Mouse (Mus musculus) stomach, embryonic 16.5 days (tissue): ENCODE data around the gene Trpm2. TPM values are rescaled to one million over a fixed set of nuclear protein-coding genes. Genes with fewer than 3 reads are reported as not detected.

ENCODE experiments used
- ATAC-seq: fragments of 200-750 bp; cut with Nextera tagmentation; 2 replicates; pipeline ENCODE4 v1.8.0; 2017; ENCODE audit warnings: moderate number of reproducible peaks, moderate TSS enrichment; ENCODE audit not compliant: insufficient read depth, low FRiP score
- H3K27ac ChIP-seq: fragments of 300-500 bp; sonication (generic); 2 replicates; pipeline ENCODE4 v1.5.1; 2014; ENCODE audit warnings: low read length
- H3K27me3 ChIP-seq: fragments of 300-500 bp; sonication (generic); 2 replicates; pipeline ENCODE4 v1.6.1; 2014; ENCODE audit warnings: low read length, control low read depth, mixed read lengths; ENCODE audit not compliant: control insufficient read depth, insufficient read depth
- H3K36me3 ChIP-seq: fragments of 300-500 bp; sonication (generic); 2 replicates; pipeline ENCODE4 v1.6.1; 2014; ENCODE audit warnings: low read length; ENCODE audit not compliant: control insufficient read depth, insufficient read depth
- H3K4me1 ChIP-seq: fragments of 300-500 bp; sonication (generic); 2 replicates; pipeline ENCODE4 v1.6.1; 2014; ENCODE audit warnings: low read length, control low read depth, mixed read lengths; ENCODE audit not compliant: control insufficient read depth, insufficient read depth
- H3K4me2 ChIP-seq: fragments of 300-500 bp; sonication (generic); 2 replicates; pipeline ENCODE4 v1.6.1; 2014; ENCODE audit warnings: low read depth, low read length, mixed read lengths
- H3K4me3 ChIP-seq: fragments of 300-500 bp; sonication (generic); replicated peaks from 2 replicates; pipeline ENCODE4 v1.5.1; 2014; ENCODE audit warnings: mild to moderate bottlenecking, low read length
- H3K9ac ChIP-seq: fragments of 300-500 bp; sonication (generic); 2 replicates; pipeline ENCODE4 v1.6.1; 2014; ENCODE audit warnings: low read length
- H3K9me3 ChIP-seq: fragments of 300-500 bp; sonication (generic); replicated peaks from 2 replicates; pipeline ENCODE4 v1.6.1; 2016; ENCODE audit warnings: low read length, control low read depth; ENCODE audit not compliant: control insufficient read depth
- WGBS: fragments of 180-500 bp; shearing (Covaris S2); extraction: QIAGEN DNeasy Blood & Tissue Kit; methylation state at CpG from one replicate; pipeline ENCODE4 v1.1.7; 2014; 5-methylcytosine and 5-hydroxymethylcytosine counted together
- polyA plus RNA-seq: library from polyadenylated mRNA; unstranded; fragments of >200 nt; fragmentation: Nextera tagmentation; extraction: Ambion mirVana; gene quantifications from 2 replicates; pipeline ENCODE4 v1.2.1, GENCODE M21; 2015

Trpm2 gene
- polyA plus RNA-seq, 1 experiment from 2014 or later = 1.1 TPM

DNA sequence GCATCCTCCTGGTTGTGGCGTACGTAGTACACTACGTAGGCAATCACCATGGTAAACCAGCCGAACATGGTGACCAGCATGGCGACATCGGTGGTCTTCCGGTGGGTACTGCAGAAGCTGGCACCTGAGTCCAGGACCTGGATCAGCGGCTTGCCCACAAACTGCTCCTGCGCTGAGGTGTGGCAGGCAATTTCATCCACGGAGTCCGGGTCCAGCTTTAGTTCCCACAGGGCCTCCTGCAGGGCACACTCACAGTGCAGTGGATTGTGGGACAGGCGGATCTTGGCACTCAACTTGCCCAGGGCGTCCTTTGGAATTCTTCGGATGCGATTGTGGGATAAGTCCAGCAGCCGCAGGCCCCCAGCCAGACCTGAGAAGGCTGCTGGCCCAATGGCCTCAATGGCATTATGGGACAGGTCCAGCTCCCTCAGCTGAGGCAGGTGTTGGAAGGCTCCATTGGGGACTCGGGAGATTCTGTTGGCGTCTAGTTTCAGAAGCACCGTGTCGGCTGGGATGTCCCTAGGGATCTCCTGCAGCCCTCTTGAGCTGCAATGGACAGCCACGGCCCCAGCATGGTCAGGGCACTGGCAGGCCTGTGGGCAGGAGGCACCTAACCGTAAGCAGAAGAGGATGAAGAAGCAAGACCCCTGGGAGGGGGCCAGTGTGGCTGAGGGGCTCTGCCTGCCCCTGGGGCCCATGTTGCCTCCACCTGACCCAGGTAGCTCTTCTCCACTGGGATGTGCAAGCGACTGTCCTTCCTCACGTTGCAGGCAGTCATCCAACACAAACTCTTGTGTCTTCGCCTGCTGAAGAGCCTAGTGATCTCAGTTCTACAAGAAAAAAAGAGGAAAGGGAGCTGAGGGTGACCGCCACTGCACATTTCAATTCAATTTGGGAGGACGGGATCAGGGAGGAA lies 69.2 kb downstream of the Trpm2 start:
- no peak for ATAC-seq
- Histone ChIP-seq H3K27me3 (no peaks in the 10 kb centered on the region), H3K9me3 (no peaks in the 10 kb centered on the region), H3K27ac (no peak overlapping the region), H3K36me3 (no peaks in the 10 kb centered on the region), H3K4me1 (0 out of 2 replicates have a peak, but pooled peaks cover 5% of the 10 kb centered on the region), H3K4me3 (peak overlapping the region; percentile 46; the same call in 1 of the 2 replicates), H3K9ac (no peak overlapping the region), H3K4me2 (peak overlapping the region; percentile 53)
- WGBS = 86% methylated on average over 27 of the region's 27 CpGs

DNA sequence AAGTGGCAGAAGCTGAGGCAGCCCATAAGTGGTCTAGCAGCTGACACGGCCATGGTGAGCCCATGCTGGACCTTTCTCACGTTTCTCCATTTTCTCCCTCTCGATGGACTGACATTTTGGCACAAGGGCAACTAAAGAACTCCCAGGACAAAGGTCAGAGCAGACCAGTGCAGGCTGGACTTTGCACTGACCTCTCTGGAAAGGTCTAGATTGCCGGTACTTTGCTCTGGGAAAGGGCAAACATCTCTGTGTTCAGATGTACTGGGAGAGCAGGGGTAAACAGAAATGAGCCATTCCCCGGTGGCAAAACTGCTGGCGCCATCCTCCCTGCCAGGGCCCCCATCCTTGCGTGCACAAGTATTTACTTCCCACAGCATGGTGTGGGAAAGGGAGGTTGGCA lies 70.2 kb downstream of the Trpm2 start:
- 66% methylated on average over 7 of the region's 7 CpGs for WGBS
- no peaks in the 10 kb centered on the region for H3K27me3 ChIP-seq
- no peaks in the 10 kb centered on the region for H3K9me3 ChIP-seq
- H3K9ac ChIP-seq = no peak overlapping the region
- H3K4me2 ChIP-seq = no peak overlapping the region
- H3K27ac ChIP-seq = no peak overlapping the region
- no peak for ATAC-seq
- no peaks in the 10 kb centered on the region for H3K36me3 ChIP-seq
- H3K4me1 ChIP-seq = 0 out of 2 replicates have a peak, but pooled peaks cover 5% of the 10 kb centered on the region
- H3K4me3 ChIP-seq = no peak overlapping the region

DNA sequence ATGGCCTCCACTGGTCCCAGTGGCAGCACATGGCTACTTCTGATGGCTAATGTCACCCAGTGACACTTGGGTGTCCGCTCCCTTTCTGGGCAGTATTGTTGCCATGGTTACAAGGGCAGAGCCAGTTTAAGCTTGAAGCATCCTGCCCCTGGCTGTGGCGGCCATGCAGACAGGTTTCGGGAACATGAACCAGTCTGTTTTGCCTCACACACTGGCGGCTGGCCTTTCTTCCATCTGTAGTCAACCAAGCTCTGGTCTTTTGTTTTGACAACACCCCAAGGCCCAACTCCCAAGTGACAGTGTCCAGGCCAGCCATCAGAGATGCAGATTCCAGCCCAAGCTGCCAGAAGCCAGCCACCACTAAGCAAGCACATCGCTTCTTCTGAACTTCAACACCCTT lies 74.8 kb downstream of the Trpm2 start:
- Histone ChIP-seq H3K27ac (no peak overlapping the region), H3K9me3 (no peaks in the 10 kb centered on the region), H3K4me3 (no peak overlapping the region), H3K4me1 (no peaks in the 10 kb centered on the region), H3K36me3 (no peaks in the 10 kb centered on the region), H3K27me3 (no peaks in the 10 kb centered on the region), H3K4me2 (no peak overlapping the region), H3K9ac (no peak overlapping the region)
- ATAC-seq = no peak
- 53% methylated on average over 5 of the region's 5 CpGs for WGBS

- WGBS = 81% methylated on average over 8 of the region's 8 CpGs
- no peak overlapping the region for H3K4me3 ChIP-seq
- no peaks in the 10 kb centered on the region for H3K36me3 ChIP-seq
- no peak overlapping the region for H3K4me2 ChIP-seq
- H3K9me3 ChIP-seq = 0 out of 2 replicates have a peak, but pooled peaks cover 3% of the 10 kb centered on the region
- no peak for ATAC-seq
- H3K27ac ChIP-seq = no peak overlapping the region
- H3K27me3 ChIP-seq = no peaks in the 10 kb centered on the region
- H3K9ac ChIP-seq = no peak overlapping the region
- no peaks in the 10 kb centered on the region for H3K4me1 ChIP-seq
These were observed 79.3 kb downstream of the Trpm2 start for GRCm38 (mm10) chr10:77890987-77891565.

DNA sequence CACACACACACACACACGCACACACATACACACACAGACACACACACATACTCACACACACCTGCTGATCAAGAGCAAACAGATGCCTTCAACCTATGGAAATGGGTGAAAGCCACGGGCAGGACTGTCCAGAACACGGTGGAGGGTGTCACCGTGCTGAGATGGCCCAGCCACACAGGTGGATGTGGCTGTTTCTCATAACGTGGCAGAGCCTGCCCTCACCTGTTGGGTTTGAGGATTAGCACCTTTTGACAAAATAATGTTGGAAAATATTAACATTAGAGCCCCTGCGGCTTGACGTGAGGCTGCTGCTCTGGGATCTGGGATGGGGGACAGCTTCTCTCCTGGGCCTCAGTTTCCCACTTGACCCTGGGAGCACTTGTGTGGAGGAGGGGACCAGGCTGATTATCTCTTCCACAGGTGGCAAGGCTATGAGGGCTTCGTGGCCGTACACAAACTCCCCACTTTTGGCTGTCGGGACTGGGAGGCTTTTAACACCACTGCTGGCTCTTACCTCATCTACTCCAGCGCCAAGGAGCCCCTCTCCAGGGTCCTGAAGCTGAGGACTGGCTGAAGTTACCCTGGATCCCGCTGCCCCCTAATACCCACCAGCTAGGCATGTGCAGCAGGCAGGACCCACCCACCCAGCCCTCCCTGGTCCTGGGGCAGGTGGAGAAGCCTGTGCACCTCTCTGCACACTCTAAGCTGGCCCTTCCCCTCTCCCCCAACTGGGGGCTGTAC lies 84.2 kb downstream of the Trpm2 start:
- no peak overlapping the region for H3K27ac ChIP-seq
- H3K27me3 ChIP-seq = no peaks in the 10 kb centered on the region
- WGBS = 41% methylated on average over 12 of the region's 12 CpGs
- no peak overlapping the region for H3K4me3 ChIP-seq
- no peaks in the 10 kb centered on the region for H3K36me3 ChIP-seq
- 0 out of 2 replicates have a peak, but pooled peaks cover 3% of the 10 kb centered on the region for H3K9me3 ChIP-seq
- H3K4me2 ChIP-seq = no peak overlapping the region
- H3K4me1 ChIP-seq = no peaks in the 10 kb centered on the region
- no peak for ATAC-seq
- H3K9ac ChIP-seq = no peak overlapping the region

- no peaks in the 10 kb centered on the region for H3K36me3 ChIP-seq
- H3K4me1 ChIP-seq = no peaks in the 10 kb centered on the region
- H3K27me3 ChIP-seq = no peaks in the 10 kb centered on the region
- H3K4me3 ChIP-seq = no peak overlapping the region
- no peak overlapping the region for H3K27ac ChIP-seq
- no peak overlapping the region for H3K9ac ChIP-seq
- H3K4me2 ChIP-seq = no peak overlapping the region
- WGBS = 83% methylated on average over 5 of the region's 5 CpGs
- H3K9me3 ChIP-seq = no peaks in the 10 kb centered on the region
- ATAC-seq = no peak
These were observed 87.8 kb downstream of the Trpm2 start for GRCm38 (mm10) chr10:77882553-77882952.

GRCm38 (mm10) chr10:77880305-77880704 lies 90.1 kb downstream of the Trpm2 start:
- Histone ChIP-seq H3K9ac (no peak overlapping the region), H3K27me3 (no peaks in the 10 kb centered on the region), H3K9me3 (no peaks in the 10 kb centered on the region), H3K4me2 (no peak overlapping the region), H3K4me1 (no peaks in the 10 kb centered on the region), H3K36me3 (no peaks in the 10 kb centered on the region), H3K4me3 (no peak overlapping the region), H3K27ac (no peak overlapping the region)
- WGBS = 74% methylated on average over 3 of the region's 3 CpGs
- ATAC-seq = no peak

DNA sequence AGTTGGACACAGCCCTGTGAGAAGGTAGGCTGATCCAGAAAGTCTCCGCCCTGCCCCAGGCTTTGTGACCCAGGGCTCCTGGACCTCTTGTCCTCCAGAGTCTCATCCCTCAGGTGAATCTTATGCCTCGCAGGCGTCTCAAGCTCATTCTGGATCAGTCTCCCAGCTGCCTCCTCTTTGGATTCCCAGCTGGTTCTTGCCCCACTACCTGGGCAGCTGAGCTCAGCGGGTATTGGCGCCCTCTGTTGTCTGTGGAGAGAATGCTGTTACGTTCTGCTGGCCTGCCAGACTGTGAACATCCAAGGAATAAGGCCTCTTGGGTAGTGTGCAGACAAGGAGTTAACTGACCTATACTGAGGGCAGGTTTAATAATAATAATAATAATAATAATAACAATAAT lies 91.4 kb downstream of the Trpm2 start:
- no peak for ATAC-seq
- Histone ChIP-seq H3K9ac (no peak overlapping the region), H3K27me3 (no peaks in the 10 kb centered on the region), H3K4me1 (no peaks in the 10 kb centered on the region), H3K4me2 (no peak overlapping the region), H3K36me3 (no peaks in the 10 kb centered on the region), H3K9me3 (no peaks in the 10 kb centered on the region), H3K4me3 (no peak overlapping the region), H3K27ac (no peak overlapping the region)
- 66% methylated on average over 6 of the region's 6 CpGs for WGBS

DNA sequence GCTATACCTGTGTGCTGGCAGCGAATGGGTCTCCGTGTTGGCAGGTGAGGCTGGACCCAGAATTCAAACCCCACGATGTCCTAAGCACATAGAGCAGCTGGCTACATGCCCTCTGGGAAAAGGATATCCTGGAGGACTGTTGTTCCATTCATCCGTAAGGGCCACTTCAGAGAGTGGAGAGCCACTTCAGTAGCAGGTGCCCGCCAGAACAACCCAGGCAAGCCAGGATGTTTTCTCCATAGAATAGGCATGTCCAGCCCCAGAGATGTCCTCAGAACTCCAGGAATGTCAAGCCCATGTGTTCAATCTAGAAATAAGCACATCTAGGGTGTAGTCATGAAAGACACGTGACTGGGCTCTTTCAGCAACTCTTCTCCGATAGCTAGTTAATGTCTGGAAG lies 100.7 kb downstream of the Trpm2 start:
- Histone ChIP-seq H3K9me3 (no peaks in the 10 kb centered on the region), H3K4me1 (no peaks in the 10 kb centered on the region), H3K36me3 (no peaks in the 10 kb centered on the region), H3K27ac (no peak overlapping the region), H3K27me3 (no peaks in the 10 kb centered on the region), H3K9ac (no peak overlapping the region), H3K4me3 (no peak overlapping the region), H3K4me2 (no peak overlapping the region)
- 89% methylated on average over 7 of the region's 7 CpGs for WGBS
- no peak for ATAC-seq
